Comparison of ENCODE assay signal across 7 mouse cellular contexts in genomic region chr17:88405076-88405475, GRCm38 (mm10). TPM values are rescaled to one million over a fixed set of nuclear protein-coding genes. Genes with fewer than 3 reads are reported as not detected.
A peak's percentile ranks its signal among the peaks of the same experiment; 100 is the strongest.
DNase-seq lines count a peak whose midpoint lies in the region; ATAC-seq and TF ChIP-seq lines count a peak whose summit lies in the region.

No protein-coding gene starts in this region.

- intact Hi-C loops in left cerebral cortex, postnatal 36 days (cut with DNase I), result no loop called here

- H3K9ac ChIP-seq in forebrain, postnatal 0 days, result no peak overlapping the region

- no peak overlapping the region for H3K27ac ChIP-seq in forebrain, postnatal 0 days (ENCODE audit: low read depth, low read length)

- ATAC-seq in forebrain, postnatal 0 days, result no peak

- H3K4me1 ChIP-seq in E14TG2a.4 (replicated peaks; ENCODE audit: low read depth, low read length), result peaks cover 21% of the 10 kb centered on the region
- no peaks in the 10 kb centered on the region for H3K4me1 ChIP-seq in forebrain, postnatal 0 days (ENCODE audit: insufficient read depth)
- H3K4me1 ChIP-seq in megakaryocyte, embryonic 14.5 days, result peaks cover 4% of the 10 kb centered on the region; the same call in 1 of the 2 replicates

- 27% methylated on average over 19 of the region's 19 CpGs for WGBS in forebrain, postnatal 0 days

- no peaks in the 10 kb centered on the region for H3K9me3 ChIP-seq in E14TG2a.4 (ENCODE audit: low read length)
- no peaks in the 10 kb centered on the region for H3K9me3 ChIP-seq in forebrain, postnatal 0 days (ENCODE audit: low read length)
- H3K9me3 ChIP-seq in megakaryocyte, embryonic 14.5 days, result no peaks in the 10 kb centered on the region

- peak overlapping the region; percentile 33; the same call in 1 of the 2 replicates for H3K4me2 ChIP-seq in forebrain, postnatal 0 days (ENCODE audit: low read depth)

- DNase-seq in CD4-positive helper T cell, adult 2 months (ENCODE audit: low read depth, low spot score), result peak; percentile 45
- DNase-seq in forebrain, postnatal 0 days, result no peak
- DNase-seq in right cerebral cortex, adult 2 months (ENCODE audit: low spot score in 2 of 2), result no peak
- no peak for DNase-seq in urinary bladder, adult 18-20 months (ENCODE audit: low spot score in 2 of 2)
- DNase-seq in left cerebral cortex, postnatal 36 days (ENCODE audit: low spot score in 2 of 2), result no peak

- peak overlapping the region; percentile 52 for H3K4me3 ChIP-seq in E14TG2a.4 (replicated peaks; ENCODE audit: low read length)
- H3K4me3 ChIP-seq in forebrain, postnatal 0 days (ENCODE audit: low read depth, low read length), result peak overlapping the region; percentile 4; the same call in 1 of the 2 replicates
- peak overlapping the region; percentile 42 for H3K4me3 ChIP-seq in megakaryocyte, embryonic 14.5 days (replicated peaks)

- H3K36me3 ChIP-seq in E14TG2a.4 (ENCODE audit: insufficient read depth, low read length), result no peaks in the 10 kb centered on the region
- no peaks in the 10 kb centered on the region for H3K36me3 ChIP-seq in forebrain, postnatal 0 days (ENCODE audit: insufficient read depth)
- no peaks in the 10 kb centered on the region for H3K36me3 ChIP-seq in megakaryocyte, embryonic 14.5 days (replicated peaks; ENCODE audit: low read length)

- no peak for TF ChIP-seq CTCF in E14TG2a.4 (conservative IDR thresholded peaks at IDR 0.05; ENCODE audit: low read length)
- no peak for TF ChIP-seq CTCF in forebrain, postnatal 0 days (IDR thresholded peaks at IDR 0.05; ENCODE audit: low read depth)

- H3K27me3 ChIP-seq in E14TG2a.4 (ENCODE audit: insufficient read depth, low read length), result peaks cover 36% of the 10 kb centered on the region
- no peaks in the 10 kb centered on the region; the same call in 1 of the 2 replicates for H3K27me3 ChIP-seq in forebrain, postnatal 0 days (ENCODE audit: insufficient read depth, low read length)
- H3K27me3 ChIP-seq in megakaryocyte, embryonic 14.5 days (replicated peaks), result peaks cover 1% of the 10 kb centered on the region

RNA-seq across cellular contexts. Expression of gene Foxn2, which starts 35.4 kb away (rescaled TPM):
- total RNA-seq in forebrain, postnatal 0 days (2014; rRNA removed), result 11.2 and 11.5 TPM in 2 replicates
- polyA plus RNA-seq in forebrain, postnatal 0 days (2015; fragmentation: Nextera tagmentation; extraction: Ambion mirVana), result 4.3 and 5.0 TPM in 2 replicates
- polyA plus RNA-seq in megakaryocyte, embryonic 14.5 days (2012; ENCODE audit: insufficient read depth, low replicate concordance), result 2.6 TPM in 1 of 2 replicates, not detected in the other
- 10 to 100 TPM; 14.1 to 14.5 TPM for total RNA-seq in left cerebral cortex, postnatal 36 days (2021)
